Mouse (Mus musculus) neural tube, embryonic 15.5 days (tissue): ENCODE results near the gene Chst11. TPM values are rescaled to one million over a fixed set of nuclear protein-coding genes. Genes with fewer than 3 reads are reported as not detected.

ENCODE experiments used
- ATAC-seq: fragments of 200-750 bp; cut with Nextera tagmentation; 2 replicates; pipeline ENCODE4 v1.8.0; 2017; ENCODE audit warnings: mild to moderate bottlenecking, moderate TSS enrichment, moderate library complexity; ENCODE audit not compliant: low FRiP score
- H3K27ac ChIP-seq: fragments of 300-500 bp; sonication (generic); replicated peaks from 2 replicates; pipeline ENCODE4 v1.5.1; 2015; ENCODE audit warnings: mild to moderate bottlenecking, inconsistent platforms
- H3K27me3 ChIP-seq: fragments of 300-500 bp; sonication (generic); replicated peaks from 2 replicates; pipeline ENCODE4 v1.6.1; 2015; ENCODE audit warnings: inconsistent platforms
- H3K36me3 ChIP-seq: fragments of 300-500 bp; sonication (generic); 2 replicates; pipeline ENCODE4 v1.6.1; 2015; ENCODE audit warnings: inconsistent platforms
- H3K4me1 ChIP-seq: fragments of 300-500 bp; sonication (generic); 2 replicates; pipeline ENCODE4 v1.6.1; 2015; ENCODE audit warnings: inconsistent platforms
- H3K4me2 ChIP-seq: fragments of 300-500 bp; sonication (generic); 2 replicates; pipeline ENCODE4 v1.6.1; 2015; ENCODE audit warnings: inconsistent platforms, mild to moderate bottlenecking, moderate library complexity
- H3K4me3 ChIP-seq: fragments of 300-500 bp; sonication (generic); replicated peaks from 2 replicates; pipeline ENCODE4 v1.5.1; 2015; ENCODE audit warnings: mild to moderate bottlenecking, inconsistent platforms
- H3K9ac ChIP-seq: fragments of 300-500 bp; sonication (generic); replicated peaks from 2 replicates; pipeline ENCODE4 v1.6.1; 2015; ENCODE audit warnings: mild to moderate bottlenecking, inconsistent platforms
- H3K9me3 ChIP-seq: fragments of 300-500 bp; sonication (generic); replicated peaks from 2 replicates; pipeline ENCODE4 v1.6.1; 2016; ENCODE audit warnings: inconsistent platforms
- WGBS: fragments of 180-500 bp; shearing (Covaris S2); methylation state at CpG from one replicate; pipeline ENCODE4 v1.1.7; 2015; ENCODE audit warnings: mixed read lengths; 5-methylcytosine and 5-hydroxymethylcytosine counted together
- polyA plus RNA-seq: library from polyadenylated mRNA; unstranded; fragments of >200 nt; fragmentation: Nextera tagmentation; extraction: Ambion mirVana; gene quantifications from 2 replicates; pipeline ENCODE4 v1.2.1, GENCODE M21; 2015

Gene Chst11
- polyA plus RNA-seq, 1 experiment from 2014 or later: 4.1 TPM

- Histone ChIP-seq H3K27me3 (no peaks in the 10 kb centered on the region), H3K4me1 (peaks cover 42% of the 10 kb centered on the region), H3K9me3 (no peaks in the 10 kb centered on the region), H3K36me3 (no peaks in the 10 kb centered on the region), H3K4me3 (no peak overlapping the region), H3K27ac (peak overlapping the region; percentile 41; the same call in 1 of the 2 replicates), H3K4me2 (no peak overlapping the region), H3K9ac (no peak overlapping the region)
- 64% methylated on average over 21 of the region's 21 CpGs for WGBS
- no peak for ATAC-seq
Observed at GRCm38 (mm10) chr10:83017760-83018498, 32.6 kb downstream of the Chst11 start.

GRCm38 (mm10) chr10:83018521-83018920 lies 33.2 kb downstream of the Chst11 start:
- no peak overlapping the region for H3K4me2 ChIP-seq
- H3K4me1 ChIP-seq: peaks cover 42% of the 10 kb centered on the region
- H3K9ac ChIP-seq: no peak overlapping the region
- ATAC-seq: no peak
- no peak overlapping the region for H3K4me3 ChIP-seq
- no peaks in the 10 kb centered on the region for H3K27me3 ChIP-seq
- no peak overlapping the region for H3K27ac ChIP-seq
- WGBS: 59% methylated on average over 5 of the region's 5 CpGs
- H3K9me3 ChIP-seq: no peaks in the 10 kb centered on the region
- no peaks in the 10 kb centered on the region for H3K36me3 ChIP-seq

DNA sequence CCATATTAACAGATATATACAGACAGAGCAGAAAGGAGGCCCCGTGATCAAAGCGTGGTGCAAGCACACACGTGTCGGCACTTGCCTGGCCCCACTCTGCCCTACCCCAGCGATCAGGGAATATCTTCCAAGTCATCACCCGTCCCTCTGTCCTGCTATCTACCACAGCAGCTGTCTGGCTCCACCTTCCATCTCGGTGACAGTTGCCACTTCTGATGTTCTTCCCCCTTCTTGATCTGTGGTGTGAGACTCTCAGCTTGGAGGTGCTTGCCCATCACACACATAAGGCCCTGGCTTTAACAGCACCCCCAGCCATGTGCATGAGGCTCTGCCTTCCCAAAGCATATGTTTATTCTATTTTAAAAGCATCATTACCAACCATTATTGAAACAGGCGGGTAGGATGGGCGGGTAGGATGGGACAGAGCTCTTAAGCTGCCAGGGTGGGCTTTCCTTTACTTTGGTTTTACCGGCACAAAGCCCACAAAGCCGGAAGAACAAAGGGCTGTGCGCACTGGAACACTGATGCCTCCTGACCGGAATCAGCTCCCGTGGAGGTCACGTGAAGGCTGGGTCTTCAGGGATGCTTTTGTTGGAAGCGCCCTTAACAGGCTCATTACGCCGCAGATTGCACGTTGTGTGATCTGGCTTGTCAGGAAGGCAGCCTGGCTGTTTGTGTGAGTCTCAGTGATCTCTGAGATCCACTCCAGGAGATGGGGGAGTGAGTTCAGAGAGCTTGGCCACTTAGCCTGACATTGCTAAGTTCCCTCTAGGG lies 34.4 kb downstream of the Chst11 start:
- no peaks in the 10 kb centered on the region for H3K27me3 ChIP-seq
- peak overlapping the region; percentile 67 for H3K27ac ChIP-seq
- peak; percentile 40 for ATAC-seq
- no peaks in the 10 kb centered on the region for H3K9me3 ChIP-seq
- peaks cover 42% of the 10 kb centered on the region for H3K4me1 ChIP-seq
- no peaks in the 10 kb centered on the region for H3K36me3 ChIP-seq
- H3K4me3 ChIP-seq: no peak overlapping the region
- 0 out of 2 replicates have a peak overlapping the region, but pooled peaks have one; percentile 6 for H3K9ac ChIP-seq
- peak overlapping the region; percentile 45 for H3K4me2 ChIP-seq
- 24% methylated on average over 19 of the region's 19 CpGs for WGBS

DNA sequence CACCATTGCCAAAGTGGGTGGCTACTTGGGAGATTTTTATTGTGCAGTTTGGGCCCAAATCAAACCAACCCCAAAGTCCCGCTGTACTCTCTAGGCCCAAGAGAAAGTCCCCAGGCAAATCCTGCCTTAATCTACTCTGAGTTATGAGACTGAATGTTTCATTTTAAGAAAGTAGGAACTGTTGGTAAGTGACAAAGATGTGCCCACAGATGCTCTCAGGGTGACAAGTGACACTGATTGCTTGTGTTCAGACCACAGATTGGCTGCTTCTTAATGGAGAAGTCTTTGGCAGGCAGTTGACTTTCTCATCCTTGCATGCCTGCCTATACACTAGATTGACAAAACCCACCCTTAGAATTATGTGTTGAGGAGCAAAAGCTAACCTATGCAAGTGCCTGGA lies 37.3 kb downstream of the Chst11 start:
- 93% methylated on average over 1 of the region's 1 CpGs for WGBS
- H3K9me3 ChIP-seq: no peaks in the 10 kb centered on the region
- no peak overlapping the region for H3K9ac ChIP-seq
- H3K4me3 ChIP-seq: no peak overlapping the region
- H3K27me3 ChIP-seq: no peaks in the 10 kb centered on the region
- H3K4me1 ChIP-seq: peaks cover 42% of the 10 kb centered on the region
- ATAC-seq: no peak
- no peak overlapping the region for H3K27ac ChIP-seq
- no peak overlapping the region for H3K4me2 ChIP-seq
- no peaks in the 10 kb centered on the region for H3K36me3 ChIP-seq

DNA sequence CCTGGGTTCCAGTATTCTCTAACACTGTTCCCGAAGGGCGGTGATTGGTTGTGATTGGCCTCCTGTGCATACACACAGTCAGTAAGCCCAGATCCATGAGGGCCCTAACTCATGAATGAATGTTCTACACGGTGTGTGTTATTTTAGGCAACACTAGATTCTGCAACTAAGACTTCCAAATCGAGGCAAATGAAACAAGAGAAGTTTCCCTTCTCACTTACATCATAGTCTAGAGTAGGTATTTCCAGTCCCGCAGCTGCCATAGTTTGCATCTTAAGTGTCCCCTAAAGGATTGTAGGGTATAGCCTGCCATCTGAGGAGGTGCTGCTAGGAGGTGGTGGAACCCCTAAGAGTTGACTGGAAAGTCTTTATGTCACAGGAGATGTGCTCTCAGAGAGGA lies 40.9 kb downstream of the Chst11 start:
- 96% methylated on average over 5 of the region's 5 CpGs for WGBS
- no peak for ATAC-seq
- no peak overlapping the region for H3K4me3 ChIP-seq

GRCm38 (mm10) chr10:83027673-83028072 lies 42.4 kb downstream of the Chst11 start:
- no peaks in the 10 kb centered on the region for H3K27me3 ChIP-seq
- H3K36me3 ChIP-seq: no peaks in the 10 kb centered on the region
- H3K4me2 ChIP-seq: no peak overlapping the region
- H3K9me3 ChIP-seq: no peaks in the 10 kb centered on the region
- ATAC-seq: no peak
- H3K4me3 ChIP-seq: no peak overlapping the region
- peaks cover 9% of the 10 kb centered on the region for H3K4me1 ChIP-seq
- H3K9ac ChIP-seq: no peak overlapping the region
- 88% methylated on average over 6 of the region's 6 CpGs for WGBS
- no peak overlapping the region for H3K27ac ChIP-seq

More for the DNA sequence above, 40.9 kb downstream of the Chst11 start:
- Histone ChIP-seq H3K27me3 (no peaks in the 10 kb centered on the region), H3K9me3 (no peaks in the 10 kb centered on the region), H3K4me2 (no peak overlapping the region), H3K9ac (no peak overlapping the region), H3K27ac (no peak overlapping the region), H3K4me1 (peaks cover 17% of the 10 kb centered on the region), H3K36me3 (no peaks in the 10 kb centered on the region)

DNA sequence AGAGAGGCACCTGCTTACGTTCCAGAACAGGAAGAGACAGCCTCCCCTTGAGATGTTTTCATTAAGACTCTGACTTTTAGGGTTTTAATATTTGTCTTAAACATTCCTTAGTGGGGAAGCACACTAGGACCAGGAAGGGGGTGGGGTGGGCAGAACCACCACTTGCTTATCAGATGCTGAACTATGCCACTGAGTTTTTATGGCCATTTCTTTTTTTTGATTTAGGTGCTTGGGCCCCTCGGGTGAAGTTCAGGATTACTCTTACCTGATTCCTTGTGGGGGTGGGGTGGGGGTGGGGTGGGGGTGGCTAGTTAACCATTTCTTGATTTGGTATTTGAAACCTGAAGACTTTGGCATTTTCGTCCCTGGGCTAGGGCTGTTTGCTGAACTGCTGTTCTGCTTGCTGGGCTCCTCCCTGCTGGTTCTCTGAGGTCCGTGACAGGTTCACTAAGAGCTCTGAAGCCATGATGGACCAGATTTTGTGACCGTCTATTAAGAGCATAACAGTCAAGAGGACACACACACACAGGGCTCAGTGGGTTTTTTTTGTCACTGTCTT lies 44.9 kb downstream of the Chst11 start:
- Histone ChIP-seq H3K27me3 (no peaks in the 10 kb centered on the region), H3K4me3 (no peak overlapping the region), H3K4me2 (no peak overlapping the region), H3K9me3 (no peaks in the 10 kb centered on the region), H3K9ac (no peak overlapping the region), H3K36me3 (no peaks in the 10 kb centered on the region), H3K4me1 (peaks cover 11% of the 10 kb centered on the region), H3K27ac (no peak overlapping the region)
- WGBS: 76% methylated on average over 5 of the region's 5 CpGs
- ATAC-seq: no peak

GRCm38 (mm10) chr10:83030928-83031327 lies 45.6 kb downstream of the Chst11 start:
- H3K4me1 ChIP-seq: peaks cover 11% of the 10 kb centered on the region
- H3K36me3 ChIP-seq: no peaks in the 10 kb centered on the region
- no peaks in the 10 kb centered on the region for H3K9me3 ChIP-seq
- no peak overlapping the region for H3K27ac ChIP-seq
- no peak overlapping the region for H3K4me3 ChIP-seq
- no peaks in the 10 kb centered on the region for H3K27me3 ChIP-seq
- H3K4me2 ChIP-seq: no peak overlapping the region
- ATAC-seq: no peak
- no peak overlapping the region for H3K9ac ChIP-seq
- WGBS: 29% methylated on average over 6 of the region's 6 CpGs

GRCm38 (mm10) chr10:83031561-83031960 lies 46.3 kb downstream of the Chst11 start:
- WGBS: 61% methylated on average over 4 of the region's 4 CpGs
- no peaks in the 10 kb centered on the region for H3K27me3 ChIP-seq
- H3K4me3 ChIP-seq: no peak overlapping the region
- ATAC-seq: no peak
- H3K4me2 ChIP-seq: no peak overlapping the region
- H3K9me3 ChIP-seq: no peaks in the 10 kb centered on the region
- H3K4me1 ChIP-seq: peaks cover 12% of the 10 kb centered on the region
- H3K9ac ChIP-seq: no peak overlapping the region
- H3K27ac ChIP-seq: no peak overlapping the region
- no peaks in the 10 kb centered on the region for H3K36me3 ChIP-seq

DNA sequence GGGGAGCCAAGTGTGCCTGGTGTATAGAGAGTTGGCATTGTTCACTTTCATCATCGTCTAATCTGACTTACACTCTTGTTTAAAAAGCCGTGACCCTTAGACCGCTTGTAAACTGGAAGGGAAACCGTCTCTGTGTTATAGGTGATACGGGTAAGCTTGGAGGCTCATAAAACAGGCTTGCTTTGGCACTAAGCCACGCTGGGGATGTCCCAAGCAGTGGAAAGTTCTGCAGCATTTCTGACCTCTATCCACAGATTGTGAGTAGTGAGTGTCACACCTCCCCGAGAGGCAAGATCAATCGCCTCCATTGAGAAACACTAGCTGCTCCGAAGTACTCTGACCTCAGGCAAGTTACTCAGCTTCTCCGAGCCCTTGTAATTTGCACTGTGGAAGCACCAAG lies 47.3 kb downstream of the Chst11 start:
- no peaks in the 10 kb centered on the region for H3K36me3 ChIP-seq
- peaks cover 22% of the 10 kb centered on the region for H3K4me1 ChIP-seq
- no peak for ATAC-seq
- WGBS: 72% methylated on average over 10 of the region's 10 CpGs
- no peak overlapping the region for H3K4me3 ChIP-seq
- no peaks in the 10 kb centered on the region for H3K9me3 ChIP-seq
- no peaks in the 10 kb centered on the region for H3K27me3 ChIP-seq
- no peak overlapping the region for H3K9ac ChIP-seq
- H3K4me2 ChIP-seq: no peak overlapping the region
- H3K27ac ChIP-seq: no peak overlapping the region

DNA sequence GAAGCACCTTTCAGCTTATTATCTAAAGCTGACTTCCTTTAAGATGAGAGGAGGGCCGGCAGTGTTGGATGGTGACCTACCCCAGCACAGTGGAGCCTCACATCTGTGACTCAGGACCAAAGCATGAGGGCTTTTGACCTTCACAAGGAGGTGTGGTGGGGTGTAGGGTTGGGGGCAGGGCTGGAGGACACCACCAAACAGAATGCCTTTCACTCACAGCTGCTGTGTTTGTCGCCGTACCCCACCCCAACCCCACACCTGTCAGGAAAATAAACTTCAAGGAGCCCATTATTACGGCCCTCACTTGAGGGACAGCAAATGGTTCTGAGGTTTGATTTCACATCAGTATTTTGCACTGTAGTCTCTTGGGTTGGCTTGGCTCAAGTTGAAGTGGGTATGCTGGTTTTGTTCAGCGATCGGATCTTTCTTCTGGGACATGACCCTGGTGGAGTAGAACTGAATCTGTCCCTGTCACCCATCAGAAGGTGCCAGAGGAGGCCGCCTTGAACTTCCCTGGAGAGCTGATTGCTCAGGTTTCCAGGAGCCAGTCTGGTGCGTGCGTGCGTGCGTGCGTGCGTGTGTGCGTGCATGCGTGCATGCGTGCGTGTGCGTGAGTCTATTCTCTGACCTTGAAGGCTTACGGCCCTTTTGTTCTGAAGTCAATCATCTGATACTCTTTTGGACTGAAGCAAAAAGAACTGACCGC lies 51.2 kb downstream of the Chst11 start:
- no peak overlapping the region for H3K9ac ChIP-seq
- no peak overlapping the region for H3K4me2 ChIP-seq
- no peak overlapping the region for H3K4me3 ChIP-seq
- ATAC-seq: no peak
- no peaks in the 10 kb centered on the region for H3K36me3 ChIP-seq
- peaks cover 19% of the 10 kb centered on the region for H3K4me1 ChIP-seq
- no peaks in the 10 kb centered on the region for H3K27me3 ChIP-seq
- WGBS: 70% methylated on average over 20 of the region's 20 CpGs
- no peaks in the 10 kb centered on the region for H3K9me3 ChIP-seq
- H3K27ac ChIP-seq: no peak overlapping the region
